Mouse (Mus musculus) hindbrain, embryonic 11.5 days (tissue): ENCODE measurements around the gene Lyar. TPM values are rescaled to one million over a fixed set of nuclear protein-coding genes. Genes with fewer than 3 reads are reported as not detected.
A peak's percentile ranks its signal among the peaks of the same experiment; 100 is the strongest.

Source experiments
- ATAC-seq: fragments of 200-750 bp; cut with Nextera tagmentation; 2 replicates; pipeline ENCODE4 v1.8.0; 2017; ENCODE audit warnings: mild to moderate bottlenecking, moderate TSS enrichment, moderate library complexity; ENCODE audit not compliant: low FRiP score
- DNase-seq: peaks from one replicate; pipeline ENCODE4 v3.0.0-alpha.2; 2015; ENCODE audit warnings: low spot score
- H3K27ac ChIP-seq: fragments of 300-500 bp; sonication (generic); 2 replicates; pipeline ENCODE4 v1.5.1; 2014; ENCODE audit warnings: mild to moderate bottlenecking, low read depth, low read length
- H3K27me3 ChIP-seq: fragments of 300-500 bp; sonication (generic); 2 replicates; pipeline ENCODE4 v1.6.1; 2014; ENCODE audit warnings: mild to moderate bottlenecking, low read length, moderate library complexity, mixed read lengths; ENCODE audit not compliant: control insufficient read depth, insufficient read depth
- H3K36me3 ChIP-seq: fragments of 300-500 bp; sonication (generic); 2 replicates; pipeline ENCODE4 v1.6.1; 2014; ENCODE audit warnings: mild to moderate bottlenecking, low read length, moderate library complexity, mixed read lengths; ENCODE audit not compliant: control insufficient read depth, insufficient read depth
- H3K4me1 ChIP-seq: fragments of 300-500 bp; sonication (generic); replicated peaks from 2 replicates; pipeline ENCODE4 v1.6.1; 2014; ENCODE audit warnings: low read length, mixed read lengths; ENCODE audit not compliant: control insufficient read depth, insufficient read depth
- H3K4me2 ChIP-seq: fragments of 300-500 bp; sonication (generic); replicated peaks from 2 replicates; pipeline ENCODE4 v1.6.1; 2014; ENCODE audit warnings: mild to moderate bottlenecking, low read depth, low read length
- H3K4me3 ChIP-seq: fragments of 300-500 bp; sonication (generic); 2 replicates; pipeline ENCODE4 v1.5.1; 2014; ENCODE audit warnings: low read depth, low read length
- H3K9ac ChIP-seq: fragments of 300-500 bp; sonication (generic); 2 replicates; pipeline ENCODE4 v1.6.1; 2014; ENCODE audit warnings: low read depth, low read length
- H3K9me3 ChIP-seq: fragments of 300-500 bp; sonication (generic); 2 replicates; pipeline ENCODE4 v1.6.1; 2016; ENCODE audit warnings: low read length; ENCODE audit not compliant: control insufficient read depth
- WGBS: fragments of 180-500 bp; shearing (Covaris S2); extraction: QIAGEN DNeasy Blood & Tissue Kit; methylation state at CpG from one replicate; pipeline ENCODE4 v1.1.7; 2014; 5-methylcytosine and 5-hydroxymethylcytosine counted together
- polyA plus RNA-seq: library from polyadenylated mRNA; unstranded; fragments of >200 nt; fragmentation: Nextera tagmentation; extraction: Ambion mirVana; gene quantifications from 2 replicates; pipeline ENCODE4 v1.2.1, GENCODE M21; 2014

Gene Lyar
- polyA plus RNA-seq, 1 experiment from 2014 or later, result 113 TPM

GRCm38 (mm10) chr5:38196821-38197481 is 23.3 kb upstream of the Lyar start:
- H3K36me3 ChIP-seq, result 0 out of 2 replicates have a peak, but pooled peaks cover 2% of the 10 kb centered on the region
- H3K4me3 ChIP-seq, result no peak overlapping the region
- H3K4me2 ChIP-seq, result no peak overlapping the region
- H3K27me3 ChIP-seq, result no peaks in the 10 kb centered on the region
- H3K9ac ChIP-seq, result no peak overlapping the region
- ATAC-seq, result peak; percentile 38; the same call in 1 of the 2 replicates
- no peak for DNase-seq
- no peak overlapping the region for H3K27ac ChIP-seq
- H3K9me3 ChIP-seq, result no peaks in the 10 kb centered on the region
- WGBS, result 79% methylated on average over 5 of the region's 5 CpGs
- no peaks in the 10 kb centered on the region for H3K4me1 ChIP-seq

DNA sequence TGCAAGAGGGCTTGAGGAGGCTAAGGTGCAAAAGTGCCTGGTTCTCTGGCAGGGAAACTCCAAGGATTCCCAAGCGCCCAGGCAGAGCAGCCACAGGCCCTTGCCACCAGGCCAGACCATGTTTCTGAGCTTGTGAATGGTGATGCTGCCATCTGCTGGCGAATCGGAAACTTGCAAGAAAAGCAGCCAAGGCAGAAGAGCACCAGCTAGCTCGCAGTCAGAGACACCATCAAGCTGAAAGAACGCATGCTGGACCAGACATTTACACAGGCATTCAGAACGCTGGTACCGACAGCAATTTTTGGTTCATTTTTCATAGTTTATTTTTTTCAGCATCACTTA is 22.8 kb upstream of the Lyar start:
- H3K9me3 ChIP-seq, result no peaks in the 10 kb centered on the region
- H3K36me3 ChIP-seq, result 0 out of 2 replicates have a peak, but pooled peaks cover 2% of the 10 kb centered on the region
- WGBS, result 26% methylated on average over 7 of the region's 7 CpGs
- H3K4me1 ChIP-seq, result no peaks in the 10 kb centered on the region
- ATAC-seq (peak; percentile 80), DNase-seq (peak; percentile 93)
- no peak overlapping the region for H3K4me3 ChIP-seq
- H3K9ac ChIP-seq, result no peak overlapping the region
- no peaks in the 10 kb centered on the region for H3K27me3 ChIP-seq
- H3K4me2 ChIP-seq, result no peak overlapping the region
- H3K27ac ChIP-seq, result no peak overlapping the region

- H3K4me3 ChIP-seq, result no peak overlapping the region
- no peak overlapping the region for H3K27ac ChIP-seq
- H3K36me3 ChIP-seq, result 0 out of 2 replicates have a peak, but pooled peaks cover 2% of the 10 kb centered on the region
- no peaks in the 10 kb centered on the region for H3K9me3 ChIP-seq
- WGBS, result 94% methylated on average over 2 of the region's 2 CpGs
- no peaks in the 10 kb centered on the region for H3K27me3 ChIP-seq
- ATAC-seq (no peak), DNase-seq (no peak)
- H3K9ac ChIP-seq, result no peak overlapping the region
- H3K4me1 ChIP-seq, result no peaks in the 10 kb centered on the region
- no peak overlapping the region for H3K4me2 ChIP-seq
These were observed 20.6 kb upstream of the Lyar start for GRCm38 (mm10) chr5:38199686-38200085.

GRCm38 (mm10) chr5:38205303-38205726 is 15.0 kb upstream of the Lyar start:
- DNase-seq (no peak), ATAC-seq (no peak)
- Histone ChIP-seq H3K27me3 (no peaks in the 10 kb centered on the region), H3K4me2 (no peak overlapping the region), H3K9ac (no peak overlapping the region), H3K4me1 (no peaks in the 10 kb centered on the region), H3K4me3 (no peak overlapping the region), H3K9me3 (no peaks in the 10 kb centered on the region), H3K27ac (no peak overlapping the region), H3K36me3 (no peaks in the 10 kb centered on the region)
- WGBS, result 87% methylated on average over 7 of the region's 7 CpGs

DNA sequence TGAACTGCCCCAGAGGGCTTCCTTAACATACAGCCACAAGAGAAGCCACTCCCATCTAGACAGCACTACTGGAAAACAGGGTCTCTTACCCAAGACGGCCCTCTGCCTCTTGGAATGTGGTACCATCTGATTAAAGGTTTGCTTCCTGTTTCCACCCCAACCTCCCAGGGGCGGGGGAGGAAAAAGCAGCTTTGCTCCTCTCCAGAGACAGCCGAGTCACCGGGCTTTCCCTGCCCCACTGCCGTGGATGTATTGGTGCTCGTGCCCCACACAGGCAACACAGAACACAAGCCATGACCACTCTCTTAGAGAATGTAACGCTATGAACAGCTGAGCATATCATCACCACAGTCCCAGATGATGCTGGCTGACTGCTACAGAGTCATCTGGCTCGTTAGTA is 11.3 kb upstream of the Lyar start:
- no peaks in the 10 kb centered on the region for H3K4me1 ChIP-seq
- H3K9me3 ChIP-seq, result no peaks in the 10 kb centered on the region
- H3K27me3 ChIP-seq, result no peaks in the 10 kb centered on the region
- WGBS, result 82% methylated on average over 8 of the region's 8 CpGs
- H3K36me3 ChIP-seq, result 0 out of 2 replicates have a peak, but pooled peaks cover 2% of the 10 kb centered on the region
- ATAC-seq, result no peak
- no peak for DNase-seq
- H3K27ac ChIP-seq, result no peak overlapping the region
- H3K4me3 ChIP-seq, result no peak overlapping the region
- H3K4me2 ChIP-seq, result no peak overlapping the region
- H3K9ac ChIP-seq, result no peak overlapping the region

DNA sequence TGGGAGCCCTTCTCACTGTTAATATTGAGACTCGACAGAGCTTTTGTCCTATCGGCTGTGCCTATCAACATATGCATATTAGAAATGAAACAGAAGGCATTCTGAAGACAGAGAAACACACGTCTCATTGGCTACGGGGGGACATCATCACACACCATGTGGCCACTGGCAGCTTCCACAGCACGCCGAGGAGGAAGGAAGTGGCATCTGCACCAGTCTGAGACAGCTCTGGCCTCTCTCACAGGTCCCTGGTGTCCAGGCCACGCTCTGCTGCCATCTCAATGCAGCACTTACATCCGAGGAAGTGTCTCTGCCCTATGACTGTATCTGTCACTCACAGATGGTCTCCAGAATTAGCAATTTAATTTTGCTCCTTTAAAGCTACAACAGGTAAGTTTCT is 8.6 kb upstream of the Lyar start:
- no peaks in the 10 kb centered on the region for H3K9me3 ChIP-seq
- no peak overlapping the region for H3K4me2 ChIP-seq
- no peaks in the 10 kb centered on the region for H3K4me1 ChIP-seq
- no peak overlapping the region for H3K9ac ChIP-seq
- no peaks in the 10 kb centered on the region for H3K27me3 ChIP-seq
- no peak for DNase-seq
- H3K27ac ChIP-seq, result no peak overlapping the region
- no peak overlapping the region for H3K4me3 ChIP-seq
- H3K36me3 ChIP-seq, result 0 out of 2 replicates have a peak, but pooled peaks cover 5% of the 10 kb centered on the region
- 90% methylated on average over 8 of the region's 8 CpGs for WGBS
- no peak for ATAC-seq

- no peak for DNase-seq
- Histone ChIP-seq H3K9ac (no peak overlapping the region), H3K9me3 (no peaks in the 10 kb centered on the region), H3K4me1 (no peaks in the 10 kb centered on the region), H3K4me3 (no peak overlapping the region), H3K27me3 (no peaks in the 10 kb centered on the region), H3K4me2 (no peak overlapping the region), H3K27ac (no peak overlapping the region), H3K36me3 (0 out of 2 replicates have a peak, but pooled peaks cover 5% of the 10 kb centered on the region)
- 71% methylated on average over 6 of the region's 6 CpGs for WGBS
- no peak for ATAC-seq
These were observed 7.3 kb upstream of the Lyar start for GRCm38 (mm10) chr5:38213009-38213408.

GRCm38 (mm10) chr5:38219771-38220307 is 431 bp upstream of the Lyar start:
- Histone ChIP-seq H3K4me1 (peaks cover 4% of the 10 kb centered on the region; the same call in 1 of the 2 replicates), H3K36me3 (no peaks in the 10 kb centered on the region), H3K4me3 (peak overlapping the region; percentile 92), H3K9me3 (no peaks in the 10 kb centered on the region), H3K27me3 (no peaks in the 10 kb centered on the region), H3K9ac (peak overlapping the region; percentile 84), H3K4me2 (peak overlapping the region; percentile 80), H3K27ac (peak overlapping the region; percentile 58)
- WGBS, result under 1% methylated on average over 35 of the region's 35 CpGs
- no peak for DNase-seq
- ATAC-seq, result no peak; the same call in none of the 2 replicates

DNA sequence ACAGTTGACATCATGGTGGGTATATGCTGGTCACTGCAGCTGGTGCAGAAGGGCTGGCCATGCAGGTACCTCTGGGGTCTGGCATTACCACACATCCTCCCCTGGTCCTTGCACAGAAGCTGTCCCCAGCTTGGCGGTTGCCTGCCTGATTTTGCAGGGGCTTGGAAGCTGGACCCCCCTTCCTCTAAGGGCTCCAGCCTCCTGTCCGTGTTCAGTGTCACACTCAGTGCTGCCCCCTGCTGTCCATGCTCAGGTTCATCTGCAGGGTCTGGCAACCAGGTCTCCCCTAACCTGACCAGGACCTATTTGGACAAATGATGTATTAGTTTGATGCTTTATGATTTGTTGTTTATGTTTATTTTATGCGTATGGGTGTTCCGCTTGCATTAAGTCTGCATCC is 15.2 kb downstream of the Lyar start:
- Histone ChIP-seq H3K27ac (no peak overlapping the region), H3K4me2 (no peak overlapping the region), H3K9me3 (no peaks in the 10 kb centered on the region), H3K36me3 (peaks cover 3% of the 10 kb centered on the region; the same call in 1 of the 2 replicates), H3K9ac (no peak overlapping the region), H3K27me3 (no peaks in the 10 kb centered on the region; the same call in 1 of the 2 replicates), H3K4me1 (no peaks in the 10 kb centered on the region), H3K4me3 (no peak overlapping the region)
- WGBS, result 68% methylated on average over 4 of the region's 4 CpGs
- peak; percentile 71 for DNase-seq
- no peak for ATAC-seq
